Mouse (Mus musculus) cortical plate, adult 2 months (tissue): ENCODE data around the gene Ap1s1.

Source experiments
- CTCF ChIP-seq: fragments of 200-500 bp; IDR thresholded peaks from 2 replicates; pipeline ENCODE4 v1.5.1; 2011; ENCODE audit warnings: mild to moderate bottlenecking, control low read depth, low read length; ENCODE audit not compliant: insufficient read depth; ENCODE audit errors: extremely low read depth
- POLR2A ChIP-seq: fragments of 200-500 bp; IDR thresholded peaks from 2 replicates; pipeline ENCODE4 v1.6.1; 2011; ENCODE audit warnings: mild to moderate bottlenecking, low read length, control low read depth; ENCODE audit not compliant: insufficient read depth; ENCODE audit errors: extremely low read depth

- TF ChIP-seq CTCF (no peak), POLR2A (no peak)
Measured at GRCm38 (mm10) chr5:137043997-137044396, 1.9 kb downstream of the Ap1s1 start.
